Mouse (Mus musculus): ENCODE results near the gene Actn1.

Gene Actn1

DNA sequence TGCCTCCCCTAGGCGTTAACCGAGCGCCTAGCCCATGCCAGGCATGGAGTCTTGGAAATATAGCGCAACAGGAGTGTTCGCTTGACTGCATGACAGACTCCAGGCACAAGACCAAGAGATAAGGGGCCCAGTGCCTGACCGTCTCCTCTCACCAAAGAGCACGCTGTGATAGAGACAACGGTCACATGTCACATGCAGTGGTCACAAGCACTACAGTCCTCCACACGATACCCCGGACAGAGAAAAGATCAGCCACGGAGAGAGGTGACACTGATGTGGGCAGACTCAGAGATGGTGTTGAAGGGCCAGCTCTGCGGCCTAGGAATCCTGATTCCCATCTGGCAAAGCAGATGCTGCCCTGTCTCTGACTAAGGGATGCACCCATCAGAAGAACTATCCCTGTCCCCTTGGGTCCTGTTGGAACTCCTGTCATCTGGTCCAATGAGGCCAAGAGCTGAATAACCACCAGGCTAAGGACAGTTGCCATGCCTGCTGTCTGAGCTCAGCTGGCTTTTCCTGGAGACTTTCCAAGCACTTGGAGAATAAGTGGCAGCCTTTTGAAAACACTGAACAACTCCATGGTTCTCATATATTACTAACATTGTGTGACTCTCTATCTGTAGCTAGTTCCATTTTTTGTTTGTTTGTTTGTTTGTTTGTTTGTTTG is 123.8 kb downstream of the Actn1 start:
- no peak for DNase-seq (ENCODE audit: low read depth)

DNA sequence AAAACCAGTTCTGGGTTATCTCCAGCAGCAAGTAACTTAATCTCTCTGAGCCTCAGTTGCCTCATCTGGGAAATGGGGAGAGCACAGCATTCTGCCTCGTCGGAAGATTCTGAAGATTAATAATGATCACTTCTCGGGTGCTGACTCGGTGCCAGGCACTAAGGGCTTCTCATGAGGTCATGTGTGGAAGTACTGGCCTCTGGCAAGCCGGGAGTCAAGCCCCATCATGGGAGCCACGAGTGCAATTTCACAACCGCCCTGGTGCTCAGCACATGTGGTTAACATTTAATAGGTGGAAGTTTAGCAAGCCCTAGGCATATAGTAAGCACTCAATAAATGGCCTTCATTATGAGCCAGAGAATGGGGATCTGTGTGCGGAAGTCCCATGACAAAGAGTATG is 125.0 kb downstream of the Actn1 start:
- no peak for DNase-seq (ENCODE audit: low read depth)

DNA sequence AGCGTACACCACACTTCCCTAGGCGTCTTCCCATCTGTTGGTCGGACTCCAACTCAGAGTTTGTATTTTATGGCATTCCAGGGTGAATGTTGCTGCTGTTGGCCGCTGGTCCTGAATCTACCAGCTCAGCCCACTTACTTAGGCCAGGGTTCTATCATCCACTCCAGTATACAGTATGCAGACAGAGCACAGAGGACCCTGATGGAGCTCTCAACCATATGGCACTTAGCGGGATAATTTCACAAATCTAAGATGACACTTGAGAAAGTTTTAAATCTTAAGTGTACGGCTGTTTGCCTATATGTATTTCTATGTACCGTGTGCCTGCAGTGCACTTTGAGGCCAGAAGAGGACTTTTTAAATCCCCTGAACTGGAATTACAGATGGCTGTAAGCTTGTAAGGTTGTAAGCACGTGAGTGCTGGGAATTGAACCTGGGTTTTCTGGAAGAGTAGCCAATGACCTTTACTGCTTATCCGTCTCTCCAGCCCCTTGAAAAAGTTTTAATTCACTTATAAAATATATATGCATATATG is 127.1 kb downstream of the Actn1 start:
- DNase-seq (ENCODE audit: low read depth): no peak

DNA sequence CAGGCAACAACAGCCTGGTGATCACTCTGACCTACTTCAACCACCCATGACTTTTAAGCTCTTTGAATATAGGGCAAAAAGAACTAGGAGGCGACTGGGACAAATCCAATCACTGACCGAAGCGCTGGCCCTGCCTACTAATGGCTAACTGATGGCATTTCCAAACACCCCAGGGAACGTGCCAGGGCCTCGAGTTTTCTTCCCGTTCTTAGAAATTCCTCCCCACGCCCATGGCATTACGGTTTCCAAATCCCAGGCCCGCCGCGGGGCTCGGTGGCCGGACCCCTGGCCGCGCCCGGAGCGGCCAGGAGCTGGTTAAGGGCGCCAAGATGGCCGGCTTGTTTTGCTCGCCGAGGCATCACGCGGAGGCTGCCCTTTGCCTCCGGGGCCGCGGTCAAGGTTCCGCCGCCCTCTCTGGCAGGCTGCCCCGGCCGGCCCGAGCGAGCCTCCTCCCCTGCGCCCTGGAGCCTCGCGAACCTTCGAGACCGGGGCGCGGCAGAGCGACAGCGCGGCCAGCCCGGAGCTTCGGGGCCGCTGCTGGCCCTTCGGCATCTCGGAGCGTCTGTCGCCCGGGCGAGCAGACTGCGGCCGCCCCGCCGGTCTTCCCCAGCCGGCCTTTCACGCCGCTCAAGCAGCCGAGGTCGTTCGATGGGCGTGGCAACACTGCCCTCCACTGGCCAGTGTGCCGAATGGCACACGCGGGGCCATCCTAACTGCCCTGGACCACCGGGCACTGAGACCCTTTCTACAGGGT is 127.7 kb downstream of the Actn1 start:
- no peak for DNase-seq (ENCODE audit: low read depth)

DNA sequence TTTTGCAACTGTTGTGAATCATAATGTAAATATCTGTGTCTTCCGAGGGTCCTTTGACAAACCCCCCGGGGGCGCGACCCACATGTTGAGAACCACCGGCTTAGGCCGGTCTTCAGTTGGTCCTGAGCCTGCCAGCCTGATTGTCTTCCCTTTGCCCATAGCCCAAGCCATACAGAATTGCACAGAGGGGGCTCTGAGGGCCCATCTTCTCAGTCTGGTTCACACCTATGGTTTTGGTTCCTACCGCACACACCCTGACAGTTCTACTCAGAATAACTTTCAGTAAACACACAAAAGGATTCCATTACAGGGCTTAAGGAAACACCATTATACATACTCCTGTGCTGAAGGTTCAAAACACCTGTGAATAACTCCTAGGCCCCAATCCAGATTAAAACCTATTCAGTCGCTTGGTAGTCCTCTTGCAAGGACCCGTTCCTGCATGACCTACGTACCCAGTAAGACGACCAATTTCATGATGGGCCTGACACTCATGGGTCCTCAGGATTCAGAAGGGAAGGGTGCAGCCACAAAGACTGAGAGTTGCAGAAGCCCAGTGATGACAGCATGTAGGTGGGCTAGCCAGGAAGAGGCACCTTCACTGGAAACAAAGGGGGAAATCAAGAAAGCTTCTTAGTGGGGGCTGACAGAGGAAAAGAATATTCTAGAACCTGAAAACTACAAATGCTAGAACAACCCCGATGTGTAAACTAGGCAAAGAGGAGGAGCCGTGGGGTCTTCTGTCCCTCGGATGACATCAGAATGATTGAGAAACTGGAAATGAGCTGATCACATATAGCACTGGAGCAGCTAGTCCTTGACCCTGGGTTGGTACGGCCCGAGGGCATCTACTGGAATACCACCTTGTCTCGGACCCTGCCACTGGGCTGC is 128.6 kb downstream of the Actn1 start:
- no peak for DNase-seq (ENCODE audit: low read depth)

DNA sequence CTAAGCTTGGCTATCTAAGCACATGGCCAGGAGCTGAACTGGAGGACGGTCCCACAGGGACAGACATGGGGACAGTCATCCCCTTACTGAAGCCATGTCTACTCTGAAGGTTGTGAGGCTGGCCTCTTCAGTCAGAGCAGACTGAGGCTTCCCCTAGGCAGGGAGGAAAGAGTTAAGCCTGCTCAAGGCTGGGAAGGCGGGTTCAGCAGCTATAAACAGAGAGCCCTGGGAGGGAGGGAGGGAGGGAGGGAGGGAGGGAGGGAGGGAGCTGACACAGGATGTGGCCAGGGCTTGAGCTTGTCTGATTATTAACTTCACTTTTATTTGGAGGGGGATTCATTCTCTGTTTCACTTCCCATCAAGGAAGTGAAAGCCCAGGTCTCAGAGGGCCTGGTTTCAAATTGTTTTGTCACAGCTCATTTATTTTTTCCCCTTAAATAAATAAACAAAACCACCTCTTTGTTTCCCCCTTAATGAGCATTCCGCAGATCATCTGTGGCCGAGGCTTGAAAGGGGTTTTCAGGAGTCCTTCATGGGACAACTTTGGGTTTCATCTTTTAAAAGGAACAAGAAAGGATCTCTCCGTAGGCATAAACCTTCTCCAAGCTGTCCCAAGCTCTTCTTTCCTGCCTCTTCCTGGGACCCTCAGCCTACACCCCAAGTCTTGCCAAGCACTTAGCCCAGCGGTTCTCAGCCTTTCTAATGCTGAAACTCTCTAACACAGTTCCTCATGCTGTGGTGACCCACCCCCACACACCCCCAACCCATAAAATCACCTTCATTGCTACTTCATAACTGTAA is 129.4 kb downstream of the Actn1 start:
- no peak for DNase-seq (ENCODE audit: low read depth)

DNA sequence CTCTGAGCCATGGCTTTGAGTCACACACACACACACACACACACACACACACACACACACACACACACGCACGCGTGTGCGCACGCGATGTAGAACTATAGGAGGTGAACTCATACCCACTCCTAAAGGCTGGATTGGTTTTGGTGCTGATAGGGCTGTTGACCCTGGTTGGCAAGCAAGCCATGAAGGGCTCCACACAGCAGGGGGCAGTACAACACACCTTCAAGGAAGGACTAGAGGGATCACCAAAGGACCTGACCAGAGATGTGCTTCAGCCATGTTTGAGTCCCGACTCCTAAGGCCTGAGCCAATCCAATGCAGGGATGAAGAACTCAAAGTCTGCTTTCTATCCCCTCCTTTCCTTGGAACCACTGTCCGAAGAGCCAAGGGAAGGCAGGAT is 130.6 kb downstream of the Actn1 start:
- DNase-seq (ENCODE audit: low read depth): no peak

DNA sequence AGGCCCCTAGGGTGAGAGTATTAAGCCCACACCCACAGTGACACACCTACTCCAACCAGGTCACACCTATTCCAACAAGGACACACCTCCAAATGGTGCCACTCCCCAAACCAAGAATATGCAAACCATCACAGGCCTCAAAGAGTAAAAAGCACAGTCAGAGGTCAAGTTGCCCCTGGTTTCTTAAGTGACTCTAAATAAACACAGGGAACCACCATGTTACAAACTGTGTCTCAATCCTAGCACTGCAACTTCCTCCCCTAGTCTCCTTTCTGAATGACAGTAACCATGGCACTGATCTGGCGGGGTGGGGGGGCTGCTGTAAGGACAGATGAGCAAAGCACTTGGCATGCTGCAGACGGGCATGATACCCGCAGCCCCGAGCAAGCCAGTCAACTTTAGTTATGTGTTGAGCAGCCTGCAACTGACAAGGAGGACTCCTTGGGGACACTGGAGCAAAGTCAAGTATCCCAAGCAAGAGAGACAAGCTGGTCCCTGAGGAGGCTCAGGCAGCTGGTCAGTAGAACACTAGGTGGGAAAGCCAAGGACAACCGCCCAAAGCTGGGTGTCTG is 132.9 kb downstream of the Actn1 start:
- no peak for DNase-seq (ENCODE audit: low read depth)

DNA sequence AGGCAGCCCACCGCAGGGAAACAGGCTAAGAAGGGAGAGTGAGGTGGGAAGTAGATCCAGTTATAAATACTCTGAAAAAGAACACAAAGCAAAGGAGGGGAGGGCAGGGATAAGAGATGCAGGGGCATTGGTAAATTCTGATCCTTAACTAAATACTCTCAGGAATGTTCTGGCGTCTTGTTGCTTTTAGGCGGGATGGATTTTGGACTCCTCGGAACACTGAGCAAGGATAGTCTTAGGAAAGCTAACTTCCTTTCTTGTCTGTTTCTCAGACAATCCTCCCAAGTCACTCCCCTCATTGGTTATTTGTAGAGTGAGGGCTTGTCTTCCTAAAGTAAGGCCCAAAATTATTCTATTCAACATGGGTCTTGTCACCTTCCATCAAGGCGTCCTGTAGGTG is 134.9 kb downstream of the Actn1 start:
- DNase-seq (ENCODE audit: low read depth): no peak

DNA sequence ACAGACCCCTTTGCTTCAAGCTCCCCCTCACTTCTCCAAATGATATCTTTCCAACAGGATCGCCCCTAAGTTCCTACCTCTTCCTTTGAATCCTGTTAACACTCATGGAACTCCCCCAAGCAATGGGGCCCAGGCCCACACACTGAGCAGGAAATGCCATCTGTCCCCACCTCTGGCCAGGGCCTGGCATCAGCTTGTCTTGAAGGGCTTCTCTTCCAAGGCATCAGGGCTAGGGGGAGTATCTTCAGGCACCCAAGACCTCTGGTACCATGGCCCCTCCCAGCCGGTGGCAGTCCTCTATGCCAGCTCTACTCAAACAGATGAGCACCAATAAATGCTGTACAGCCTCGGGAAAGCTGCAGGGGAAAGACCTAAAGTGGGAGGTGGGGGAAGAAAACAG is 135.4 kb downstream of the Actn1 start:
- DNase-seq (ENCODE audit: low read depth): no peak

DNA sequence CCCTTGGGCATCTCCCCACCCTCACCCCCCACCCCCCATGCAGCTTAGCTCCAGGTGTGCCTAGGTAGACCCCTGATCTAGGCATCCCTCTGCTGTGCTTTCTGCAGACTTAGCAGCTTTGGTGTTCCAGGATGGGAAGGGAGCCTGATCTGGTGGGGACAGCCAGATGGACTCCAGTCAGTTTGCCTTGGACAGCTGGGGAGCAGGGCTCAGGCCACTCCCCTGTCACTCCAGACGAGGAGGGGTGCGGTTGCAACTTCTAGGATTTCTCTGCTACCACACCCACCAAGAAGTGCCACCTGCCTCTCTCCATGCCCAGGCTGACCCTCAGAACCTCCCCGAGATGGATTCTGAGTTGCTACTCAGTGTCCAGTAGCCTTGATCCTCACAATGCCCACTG is 136.0 kb downstream of the Actn1 start:
- no peak for DNase-seq (ENCODE audit: low read depth)

DNA sequence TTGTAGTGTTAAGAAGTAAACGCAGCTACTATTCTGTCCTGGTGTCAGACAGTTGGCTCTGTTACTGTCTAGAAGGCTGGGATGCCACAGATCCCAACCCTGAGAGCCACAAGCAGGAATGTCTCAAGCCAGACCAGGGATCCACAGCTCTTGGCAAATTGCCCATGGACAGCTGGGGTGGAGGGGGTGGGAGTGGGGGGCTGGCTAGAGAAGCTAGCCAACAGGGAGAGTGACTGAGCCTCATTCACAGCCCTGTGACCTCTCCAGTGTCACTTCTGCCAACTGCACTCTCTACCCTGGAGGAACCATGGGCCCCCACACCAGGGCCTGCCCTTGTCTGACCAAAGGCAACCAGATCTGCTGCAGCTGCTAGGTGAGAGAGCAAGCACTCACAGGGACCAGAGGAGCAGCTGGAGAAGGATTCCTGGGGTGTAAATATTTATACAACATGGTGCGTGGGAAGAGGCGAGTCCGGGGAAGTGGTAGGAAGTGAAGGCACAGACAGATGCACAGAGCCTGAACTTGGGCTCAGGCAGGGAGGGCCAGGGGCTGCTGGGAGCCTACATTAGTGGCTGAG is 136.9 kb downstream of the Actn1 start:
- no peak for DNase-seq (ENCODE audit: low read depth)

DNA sequence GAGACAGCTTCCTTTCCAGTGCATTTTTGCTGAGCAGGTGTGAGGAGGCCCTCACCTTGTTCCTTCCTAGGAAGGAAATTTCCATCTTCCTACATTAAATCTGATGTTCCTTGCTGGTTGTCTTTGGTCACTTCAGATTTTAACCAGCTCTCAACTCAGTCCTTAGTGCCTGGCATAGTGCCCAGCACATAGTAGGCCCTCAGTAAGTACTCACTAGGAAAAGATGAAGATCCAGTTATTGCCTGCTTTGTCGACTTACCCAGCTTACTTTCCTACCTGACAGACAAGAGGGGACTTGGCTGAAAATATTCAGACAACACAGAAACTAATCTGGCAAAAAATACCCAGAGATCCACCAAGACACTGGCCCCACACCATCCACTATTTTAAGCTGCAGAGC is 138.7 kb downstream of the Actn1 start:
- DNase-seq (ENCODE audit: low read depth): no peak

DNA sequence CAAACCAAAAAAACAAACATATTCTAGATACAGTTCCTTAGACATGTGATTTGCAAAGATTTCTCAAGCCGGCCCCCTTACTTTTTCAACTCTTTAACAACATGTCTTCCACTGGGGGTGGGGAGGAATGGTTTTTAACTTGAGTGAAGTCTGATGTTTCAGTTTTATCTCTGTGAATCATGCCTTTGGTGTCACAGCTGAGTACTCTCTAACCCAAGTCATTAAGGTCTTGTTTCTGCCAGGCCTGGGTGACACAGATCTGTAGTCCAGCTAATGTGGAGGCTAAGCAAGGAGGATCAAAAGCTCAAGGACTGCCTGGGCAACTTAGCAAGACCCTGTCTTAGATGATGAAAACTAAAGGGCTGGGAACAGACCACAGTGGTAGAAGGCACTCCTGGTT is 141.6 kb downstream of the Actn1 start:
- no peak for DNase-seq (ENCODE audit: low read depth)
